Mouse (Mus musculus) adrenal gland, adult (tissue): Measurements from ENCODE around the gene Nfu1.
A peak's percentile ranks its signal among the peaks of the same experiment; 100 is the strongest.
"Not testable (repeated sequence)": the region's sequence is repeated elsewhere in the genome, so short reads cannot be mapped to it uniquely, and the experiment has no call there.

Source experiments
- DNase-seq, 2 experiments: peaks; one replicate each; pipeline ENCODE4 v3.0.0; 2022 to 2023; ENCODE audit warnings: low spot score in 1 of 2; ENCODE audit not compliant: inconsistent age in 2 of 2

Gene Nfu1

GRCm38 (mm10) chr6:87021791-87022190 lies 12.8 kb downstream of the Nfu1 start:
- no peak for DNase-seq

GRCm38 (mm10) chr6:87026980-87027379 lies 17.9 kb downstream of the Nfu1 start:
- peak in 1 of 2 experiments; percentile 82 for DNase-seq

GRCm38 (mm10) chr6:87028881-87029280 lies 19.8 kb downstream of the Nfu1 start:
- peak; percentile 40 to 83 for DNase-seq

GRCm38 (mm10) chr6:87031310-87031709 lies 22.3 kb downstream of the Nfu1 start:
- peak in 1 of 2 experiments; percentile 24 for DNase-seq

- DNase-seq = peak in 1 of 2 experiments; percentile 50
These were observed 23.4 kb downstream of the Nfu1 start for GRCm38 (mm10) chr6:87032401-87032800.

GRCm38 (mm10) chr6:87034395-87034794 lies 25.4 kb downstream of the Nfu1 start:
- no peak for DNase-seq

- DNase-seq = peak; percentile 57 to 76
These were observed 29.0 kb downstream of the Nfu1 start for GRCm38 (mm10) chr6:87037826-87038620.

GRCm38 (mm10) chr6:87039161-87039560 lies 30.1 kb downstream of the Nfu1 start:
- DNase-seq = no peak

- DNase-seq = peak; percentile 57 to 76
These were observed 31.9 kb downstream of the Nfu1 start for GRCm38 (mm10) chr6:87040971-87041370.

- DNase-seq = no peak
These were observed 32.4 kb downstream of the Nfu1 start for GRCm38 (mm10) chr6:87041431-87041830.

- DNase-seq = no peak
These were observed 32.9 kb downstream of the Nfu1 start for GRCm38 (mm10) chr6:87042004-87042336.

GRCm38 (mm10) chr6:87042337-87043130 lies 33.5 kb downstream of the Nfu1 start, which contains the start of gene Gfpt1:
Gene Gfpt1, plus strand, starts transcription at chr6:87042846.
- peak; percentile 97 to 99 for DNase-seq

GRCm38 (mm10) chr6:87043131-87043516 lies 34.1 kb downstream of the Nfu1 start:
- DNase-seq = no peak

- no peak for DNase-seq
These were observed 35.9 kb downstream of the Nfu1 start for GRCm38 (mm10) chr6:87044895-87045294.

- no peak for DNase-seq
These were observed 36.5 kb downstream of the Nfu1 start for GRCm38 (mm10) chr6:87045507-87045906.

GRCm38 (mm10) chr6:87048712-87049111 lies 39.7 kb downstream of the Nfu1 start:
- not testable (repeated sequence) for DNase-seq

- DNase-seq = no peak
These were observed 42.9 kb downstream of the Nfu1 start for GRCm38 (mm10) chr6:87051886-87052425.

GRCm38 (mm10) chr6:87054193-87054592 lies 45.2 kb downstream of the Nfu1 start:
- DNase-seq = no peak

GRCm38 (mm10) chr6:87059754-87060153 lies 50.7 kb downstream of the Nfu1 start:
- DNase-seq = no peak

- DNase-seq = no peak
These were observed 54.5 kb downstream of the Nfu1 start for GRCm38 (mm10) chr6:87063586-87063985.

GRCm38 (mm10) chr6:87068209-87068608 lies 59.2 kb downstream of the Nfu1 start:
- no peak for DNase-seq
